Mouse (Mus musculus) spleen, adult 2 months (tissue): ENCODE measurements around the gene Twf2. TPM values are rescaled to one million over a fixed set of nuclear protein-coding genes. Genes with fewer than 3 reads are reported as not detected.

ENCODE experiments used
- DNase-seq, 2 experiments: peaks; one replicate each; pipeline versions ENCODE4 v3.0.0 to v3.0.0-alpha.2; 2012 to 2021; ENCODE audit warnings: low spot score in 2 of 2, low read depth in 1 of 2
- H3K27ac ChIP-seq: fragments of 200-500 bp; 2 replicates; pipeline ENCODE4 v1.5.1; 2012; ENCODE audit warnings: low read length, inconsistent platforms; ENCODE audit not compliant: insufficient read depth
- H3K27me3 ChIP-seq: fragments of 200-500 bp; 2 replicates; pipeline ENCODE4 v1.6.1; 2012; ENCODE audit warnings: mild to moderate bottlenecking, moderate library complexity, low read length, inconsistent platforms; ENCODE audit not compliant: control insufficient read depth, insufficient read depth
- H3K36me3 ChIP-seq: fragments of 200-500 bp; 2 replicates; pipeline ENCODE4 v1.6.1; 2012; ENCODE audit warnings: mild to moderate bottlenecking, low read length, inconsistent platforms; ENCODE audit not compliant: control insufficient read depth, insufficient read depth
- H3K4me1 ChIP-seq: fragments of 200-500 bp; 2 replicates; pipeline ENCODE4 v1.6.1; 2011; ENCODE audit warnings: inconsistent platforms; ENCODE audit not compliant: control insufficient read depth, insufficient read depth, insufficient read length
- H3K4me3 ChIP-seq: fragments of 200-500 bp; 2 replicates; pipeline ENCODE4 v1.5.1; 2011; ENCODE audit warnings: mild to moderate bottlenecking, inconsistent platforms; ENCODE audit not compliant: insufficient read depth, insufficient read length; ENCODE audit errors: extremely low read depth
- CTCF ChIP-seq: fragments of 200-500 bp; IDR thresholded peaks from 2 replicates; pipeline ENCODE4 v1.5.1; 2011; ENCODE audit warnings: mild to moderate bottlenecking, inconsistent platforms; ENCODE audit not compliant: insufficient read depth, insufficient read length, insufficient replicate concordance; ENCODE audit errors: extremely low read depth
- POLR2A ChIP-seq: fragments of 200-500 bp; IDR thresholded peaks from 2 replicates; pipeline ENCODE4 v1.6.1; 2011; ENCODE audit warnings: low read depth, low read length, inconsistent platforms
- WGBS: fragments of 180-500 bp; shearing (Covaris S2); methylation state at CpG from one replicate; pipeline ENCODE4 v1.1.7; 2018; 5-methylcytosine and 5-hydroxymethylcytosine counted together
- polyA plus RNA-seq: library from polyadenylated mRNA; depleted of rRNA; stranded (reverse); fragments of >200 nt; gene quantifications from 2 replicates; pipeline ENCODE4 v1.2.3, GENCODE M21; 2012

Gene Twf2
- polyA plus RNA-seq, 1 experiment, result 90.9 TPM

DNA sequence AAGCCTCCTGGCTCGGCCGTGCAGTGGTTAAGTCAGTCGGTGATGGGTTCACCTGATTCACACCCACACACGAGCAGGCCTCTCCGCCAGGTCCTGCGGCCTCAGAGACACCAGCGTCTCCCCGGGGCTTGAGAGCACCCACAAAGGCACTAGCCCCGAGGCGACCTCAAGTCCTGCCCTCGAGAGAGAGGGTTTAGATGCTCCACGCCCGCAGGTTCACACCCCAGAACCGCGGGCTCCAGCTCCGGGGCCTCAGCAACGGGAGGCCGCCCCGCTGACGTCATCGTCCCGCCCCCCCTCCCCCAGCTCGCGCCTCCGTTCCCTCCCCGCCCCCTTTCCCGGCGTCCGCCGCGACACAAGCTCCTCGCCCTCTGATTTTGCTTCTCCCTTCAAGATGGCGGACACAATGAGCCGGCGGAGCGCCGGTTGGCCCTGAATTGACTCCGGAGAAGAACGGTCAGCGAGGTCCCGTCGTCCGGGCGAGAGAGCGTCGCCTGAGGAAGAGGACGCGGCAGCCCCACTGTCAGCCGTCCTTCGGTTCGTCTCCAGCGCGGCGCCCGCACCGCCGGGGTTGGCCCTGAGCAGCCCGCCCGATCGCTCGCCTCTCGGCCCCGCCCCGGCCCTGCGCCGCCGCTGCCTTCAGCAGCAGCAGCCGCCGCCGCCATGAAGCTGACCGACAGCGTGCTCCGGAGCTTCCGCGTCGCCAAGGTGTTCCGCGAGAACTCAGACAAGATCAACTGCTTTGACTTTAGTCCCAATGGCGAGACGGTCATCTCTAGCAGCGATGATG is 32.2 kb upstream of the Twf2 start, which contains the start of gene Wdr82:
Gene Wdr82, plus strand, starts transcription at position 373 of the 790 bp plus-strand sequence.
- peaks cover 6% of the 10 kb centered on the region for H3K4me1 ChIP-seq
- peak within 1 kb of the TSS; percentile 91 for H3K4me3 ChIP-seq
- peak within 1 kb of the TSS; percentile 97 for H3K27ac ChIP-seq
- peak; percentile 86 to 87 for DNase-seq
- H3K36me3 ChIP-seq, result no peaks in the 10 kb centered on the region
- TF ChIP-seq POLR2A (peak; percentile 77; the same call in 1 of the 2 replicates), CTCF (no peak)
- no peaks in the 10 kb centered on the region for H3K27me3 ChIP-seq
- under 1% methylated on average over 76 of the region's 81 CpGs for WGBS

DNA sequence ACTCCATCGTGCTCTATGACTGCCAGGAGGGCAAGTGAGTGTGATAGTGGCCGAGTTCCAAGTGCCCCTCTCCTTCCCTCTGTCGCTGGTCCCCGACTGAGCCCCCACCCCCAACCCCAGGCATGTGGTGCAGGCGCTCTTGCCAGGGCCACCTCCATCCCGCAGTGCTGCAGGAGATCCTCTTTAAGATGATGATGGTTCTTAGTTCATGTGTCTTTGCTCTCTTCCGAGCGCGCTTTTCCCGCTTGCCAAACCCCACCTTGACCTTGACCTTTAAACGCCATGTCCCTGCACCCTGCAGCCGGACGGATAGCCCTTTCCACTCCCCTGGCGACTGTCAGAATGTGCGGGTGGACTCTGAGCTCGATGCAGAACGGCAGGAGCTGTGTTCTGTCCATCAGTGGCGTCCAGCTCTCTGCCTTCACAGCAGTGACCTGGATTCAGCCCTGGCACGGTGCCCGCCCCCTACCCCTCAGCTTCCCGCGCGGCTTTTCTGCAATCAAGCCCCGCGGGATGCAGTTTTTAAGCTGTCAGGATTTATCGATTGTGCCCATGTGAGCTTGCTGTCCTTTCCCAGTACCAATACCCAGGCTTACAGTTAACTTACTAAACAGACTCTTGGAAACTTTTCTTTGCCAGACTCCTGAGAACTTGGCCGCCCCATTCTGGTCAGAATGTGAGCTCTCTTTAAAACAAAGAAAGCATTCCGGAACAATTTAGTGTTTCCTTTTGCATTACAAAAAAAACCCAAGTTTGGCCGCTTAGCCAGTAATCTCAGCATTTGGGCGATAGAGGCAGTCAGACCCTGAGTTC is 31.4 kb upstream of the Twf2 start:
- TF ChIP-seq CTCF (no peak), POLR2A (no peak)
- WGBS, result under 1% methylated on average over 30 of the region's 30 CpGs
- DNase-seq, result peak in 1 of 2 experiments; percentile 27

DNA sequence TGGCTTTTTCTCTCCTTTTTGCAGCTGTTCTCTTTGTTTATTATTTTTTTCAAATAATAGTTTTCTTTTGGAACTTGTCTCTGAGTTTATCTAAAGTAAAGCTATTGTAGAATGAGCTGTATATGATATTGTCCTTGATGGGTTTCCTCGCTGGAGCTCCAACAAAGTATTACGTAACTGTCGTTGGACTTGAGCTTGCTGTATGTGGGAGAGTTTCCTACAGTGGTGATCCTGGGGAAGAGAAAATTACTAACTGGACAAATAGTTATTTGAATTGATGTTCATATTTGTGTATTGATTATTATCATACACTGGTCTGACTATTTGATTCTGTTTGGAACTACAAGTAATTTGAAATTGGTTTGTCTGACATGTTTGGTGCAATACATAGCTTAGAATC is 30.4 kb upstream of the Twf2 start:
- peak overlapping the region; percentile 91; the same call in 1 of the 2 replicates for H3K4me3 ChIP-seq
- no peak for DNase-seq
- TF ChIP-seq POLR2A (no peak), CTCF (no peak)
- H3K27ac ChIP-seq, result no peak overlapping the region
- H3K27me3 ChIP-seq, result no peaks in the 10 kb centered on the region
- 15% methylated on average over 3 of the region's 3 CpGs for WGBS
- H3K4me1 ChIP-seq, result peaks cover 10% of the 10 kb centered on the region
- H3K36me3 ChIP-seq, result peaks cover 4% of the 10 kb centered on the region

More for the DNA sequence above, 31.4 kb upstream of the Twf2 start:
- Histone ChIP-seq H3K27ac (peak overlapping the region; percentile 97), H3K4me1 (peaks cover 10% of the 10 kb centered on the region), H3K4me3 (peak overlapping the region; percentile 91), H3K36me3 (no peaks in the 10 kb centered on the region; the same call in 1 of the 2 replicates), H3K27me3 (no peaks in the 10 kb centered on the region)

DNA sequence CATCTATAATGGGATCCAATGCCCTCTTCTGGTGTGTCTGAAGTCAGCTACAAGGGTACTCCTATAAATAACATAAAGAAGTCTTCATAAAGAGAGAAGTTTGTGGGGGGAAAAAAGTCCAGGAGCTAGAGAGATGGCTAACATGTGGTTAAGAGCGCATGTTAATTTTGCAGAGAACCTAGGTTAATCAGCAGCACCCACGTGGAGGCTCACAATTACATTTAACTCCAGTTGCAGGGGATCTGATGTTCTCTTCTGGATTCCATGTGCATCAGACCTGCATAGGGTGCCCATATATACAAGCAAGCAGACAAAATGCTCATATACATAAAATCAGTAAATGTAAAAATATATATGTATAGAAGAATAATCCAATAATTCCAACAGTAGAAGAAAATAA is 29.5 kb upstream of the Twf2 start:
- H3K4me1 ChIP-seq, result peaks cover 10% of the 10 kb centered on the region
- H3K36me3 ChIP-seq, result peaks cover 10% of the 10 kb centered on the region
- no peaks in the 10 kb centered on the region for H3K27me3 ChIP-seq
- TF ChIP-seq CTCF (no peak), POLR2A (no peak)
- DNase-seq, result no peak
- H3K4me3 ChIP-seq, result no peak overlapping the region
- 38% methylated on average over 2 of the region's 2 CpGs for WGBS
- no peak overlapping the region for H3K27ac ChIP-seq

DNA sequence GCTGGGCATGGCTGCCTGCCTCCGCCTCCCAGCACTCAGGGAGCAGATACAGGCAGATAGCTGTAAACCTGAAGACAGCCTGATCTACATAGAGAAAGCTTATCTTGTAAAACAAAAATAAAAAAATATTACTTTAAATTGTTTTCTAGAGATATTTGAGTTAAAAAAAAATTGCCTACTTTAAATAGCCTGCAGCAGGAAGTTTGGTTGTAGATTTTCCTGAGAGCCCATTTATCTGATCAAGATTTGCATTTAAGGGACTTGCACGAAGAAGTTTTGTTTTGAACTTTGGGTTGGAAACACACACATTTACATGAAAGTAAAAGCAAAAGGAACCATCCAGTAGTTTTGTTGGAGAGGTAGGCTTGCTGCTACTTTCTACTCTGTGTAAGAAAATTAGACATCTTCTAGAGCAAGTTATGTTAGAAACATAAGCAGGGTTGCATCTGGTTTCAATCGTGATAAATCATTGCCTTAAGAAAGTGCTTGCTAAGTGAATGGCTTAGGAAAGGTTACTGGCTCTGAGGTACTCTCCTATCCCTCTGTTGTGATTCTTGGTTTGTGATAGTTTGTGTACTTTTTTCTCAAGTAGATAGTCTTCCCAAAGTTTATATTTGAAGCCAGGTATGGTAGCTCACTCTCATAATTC is 27.2 kb upstream of the Twf2 start:
- TF ChIP-seq CTCF (no peak), POLR2A (no peak)
- Histone ChIP-seq H3K27ac (no peak overlapping the region; the same call in 1 of the 2 replicates), H3K27me3 (no peaks in the 10 kb centered on the region), H3K4me3 (no peak overlapping the region), H3K36me3 (peaks cover 22% of the 10 kb centered on the region), H3K4me1 (peaks cover 10% of the 10 kb centered on the region)
- 26% methylated on average over 3 of the region's 3 CpGs for WGBS
- DNase-seq, result no peak

DNA sequence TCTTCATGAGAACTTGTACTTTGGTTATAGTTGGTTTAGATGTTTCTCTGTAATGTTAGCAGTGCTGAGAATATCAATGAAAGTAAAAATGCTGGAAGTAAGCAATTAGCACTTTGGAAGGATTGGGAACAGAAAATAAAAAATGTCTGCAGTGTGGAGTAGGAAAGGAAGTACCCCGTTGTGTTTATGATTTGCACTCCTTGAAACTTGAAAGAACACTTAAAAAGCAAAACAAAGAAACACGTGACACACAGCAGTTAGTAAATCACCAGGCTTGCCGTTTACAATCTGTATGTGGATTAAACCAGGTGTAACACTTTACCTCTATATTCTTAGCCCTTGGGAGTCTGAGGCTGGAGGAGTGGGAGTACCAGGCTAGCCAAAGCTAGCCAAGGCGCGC is 26.1 kb upstream of the Twf2 start:
- TF ChIP-seq POLR2A, result no peak
- no peak for TF ChIP-seq CTCF
- no peak overlapping the region for H3K4me3 ChIP-seq
- no peak for DNase-seq
- no peak overlapping the region for H3K27ac ChIP-seq
- WGBS, result 69% methylated on average over 5 of the region's 5 CpGs
- H3K27me3 ChIP-seq, result no peaks in the 10 kb centered on the region
- H3K36me3 ChIP-seq, result peaks cover 30% of the 10 kb centered on the region
- H3K4me1 ChIP-seq, result peaks cover 10% of the 10 kb centered on the region
